Mouse (Mus musculus) gastrocnemius, adult 8-10 months (tissue): ENCODE results near the gene Lamtor2. TPM values are rescaled to one million over a fixed set of nuclear protein-coding genes. Genes with fewer than 3 reads are reported as not detected.

ENCODE experiments used
- DNase-seq, 2 experiments: peaks; one replicate each; pipeline ENCODE4 v3.0.0; 2022; ENCODE audit warnings: low spot score in 2 of 2
- total RNA-seq, 4 experiments: library from RNA; stranded (reverse); gene quantifications; 2 replicates each; pipeline ENCODE4 v1.2.4; 2022

Gene Lamtor2
- total RNA-seq, 4 experiments from 2014 or later, result 83.0 to 95.4 (median 86.1) TPM

DNA sequence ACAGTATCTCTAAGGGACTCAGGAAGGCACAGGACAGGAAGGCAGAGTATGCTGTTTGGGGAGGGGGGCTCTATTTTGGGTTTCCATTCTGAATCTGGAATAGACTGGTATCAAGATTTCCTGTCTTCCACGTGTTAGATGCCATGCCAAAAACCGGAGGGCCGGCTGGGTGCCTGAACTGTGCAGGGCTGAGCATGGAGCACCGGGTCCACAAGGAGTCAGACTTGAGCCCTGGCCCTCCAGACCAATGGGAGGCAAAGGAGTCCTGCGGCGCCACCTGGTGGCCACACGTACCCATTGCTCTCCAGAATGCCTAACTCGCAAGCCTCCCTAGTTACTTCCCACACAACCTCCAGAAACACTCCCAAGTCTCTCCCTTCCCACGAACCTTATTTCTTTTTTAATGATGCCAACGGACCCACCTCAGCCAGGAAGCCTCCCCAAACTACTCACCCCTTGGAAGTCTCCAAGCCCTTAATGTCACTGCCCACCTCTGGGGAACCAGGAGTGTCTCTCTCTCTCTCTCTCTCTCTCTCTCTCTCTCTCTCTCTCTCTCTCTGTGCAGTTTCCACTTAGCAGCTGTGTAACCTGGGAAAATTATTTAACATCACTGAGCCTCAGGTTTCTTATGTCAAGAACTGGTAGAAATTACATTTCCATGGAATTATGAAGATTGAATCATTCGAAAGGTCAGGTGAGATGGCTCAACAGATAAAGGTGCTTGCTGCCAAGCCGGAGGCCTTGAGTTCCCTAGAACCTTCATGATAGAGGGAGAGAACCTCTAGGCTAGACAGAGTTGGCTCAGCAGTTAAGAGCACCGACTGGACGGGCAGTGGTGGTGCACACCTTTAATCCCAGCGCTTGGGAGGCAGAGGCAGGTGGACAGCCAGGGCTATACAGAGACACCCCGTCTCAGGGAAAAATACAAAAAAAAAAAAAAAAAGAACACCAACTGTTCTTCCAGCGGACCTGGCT, 26.4 kb downstream of the Lamtor2 start:
- peak; percentile 76 to 82 for DNase-seq

GRCm38 (mm10) chr3:88525021-88525420, 27.9 kb downstream of the Lamtor2 start:
- no peak for DNase-seq

- DNase-seq, result no peak
Measured at GRCm38 (mm10) chr3:88523027-88523426, 29.8 kb downstream of the Lamtor2 start.

DNA sequence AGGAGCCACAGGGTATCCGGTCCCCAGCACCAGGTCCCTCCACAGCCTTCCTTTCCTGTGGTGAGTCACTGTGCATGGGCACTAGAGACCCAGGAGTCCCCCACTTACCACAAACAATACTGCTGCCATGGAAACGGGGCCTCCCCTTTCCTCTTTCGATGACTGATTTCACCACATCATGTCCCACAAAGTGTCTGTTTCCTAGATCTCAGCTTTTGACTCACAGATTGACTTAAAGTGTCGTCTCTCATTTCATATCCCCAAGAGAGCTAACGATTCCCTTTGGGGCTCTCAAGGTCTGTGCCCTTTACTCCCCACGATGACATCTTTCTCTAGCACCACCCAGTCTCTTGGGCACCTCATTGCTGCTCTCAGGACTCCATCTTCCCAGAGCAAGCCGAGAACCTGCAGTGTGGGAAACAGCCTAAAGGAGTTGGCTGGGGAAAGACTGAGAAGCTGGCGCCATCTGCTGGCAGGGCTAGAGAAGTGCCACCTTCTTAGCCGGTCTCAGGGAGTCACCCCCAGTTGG, 31.0 kb downstream of the Lamtor2 start:
- no peak for DNase-seq

DNA sequence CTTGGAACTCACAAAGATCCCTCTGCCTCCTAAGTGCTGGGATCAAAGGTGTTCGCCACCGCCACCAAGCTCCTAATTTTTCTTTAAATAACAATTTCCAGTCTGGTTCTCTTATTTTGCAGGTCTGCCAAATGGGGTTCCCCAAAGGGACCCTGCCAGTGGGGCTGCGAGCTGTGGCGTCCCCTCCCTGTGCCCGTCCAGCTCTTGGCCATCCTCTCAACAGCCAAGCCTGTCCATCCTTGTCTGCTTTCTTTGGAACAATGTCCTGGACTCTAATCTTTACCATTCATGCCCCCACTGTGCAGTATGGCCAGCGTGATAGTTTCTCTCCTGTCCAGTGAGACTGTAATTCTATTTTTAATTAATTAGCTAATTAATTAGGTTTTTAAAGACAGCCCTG, 31.7 kb downstream of the Lamtor2 start:
- no peak for DNase-seq

- no peak for DNase-seq
Measured at GRCm38 (mm10) chr3:88520078-88520477, 32.8 kb downstream of the Lamtor2 start.

- DNase-seq, result no peak
Measured at GRCm38 (mm10) chr3:88518411-88518810, 34.5 kb downstream of the Lamtor2 start.

DNA sequence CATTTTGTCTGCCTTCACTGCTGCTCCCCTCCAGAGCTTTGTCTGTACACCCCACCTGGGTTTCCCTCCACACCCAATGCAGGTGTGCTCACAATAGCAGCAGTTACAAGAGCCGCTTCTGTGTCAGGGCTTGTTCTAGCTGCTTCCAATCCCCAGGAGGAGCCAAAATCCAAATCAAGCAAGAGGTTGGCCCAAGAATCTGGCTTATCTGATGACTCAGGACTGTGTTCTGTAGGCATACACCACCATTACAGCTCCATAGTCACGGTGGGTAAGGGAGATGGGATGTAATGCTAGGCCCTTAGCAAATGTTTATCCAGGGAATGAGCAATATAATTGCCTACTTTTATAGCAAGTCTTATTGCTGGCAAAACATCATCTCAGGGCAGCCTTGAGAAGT, 36.5 kb downstream of the Lamtor2 start:
- no peak for DNase-seq

- DNase-seq, result no peak
Measured at GRCm38 (mm10) chr3:88515095-88515386, 37.8 kb downstream of the Lamtor2 start.

DNA sequence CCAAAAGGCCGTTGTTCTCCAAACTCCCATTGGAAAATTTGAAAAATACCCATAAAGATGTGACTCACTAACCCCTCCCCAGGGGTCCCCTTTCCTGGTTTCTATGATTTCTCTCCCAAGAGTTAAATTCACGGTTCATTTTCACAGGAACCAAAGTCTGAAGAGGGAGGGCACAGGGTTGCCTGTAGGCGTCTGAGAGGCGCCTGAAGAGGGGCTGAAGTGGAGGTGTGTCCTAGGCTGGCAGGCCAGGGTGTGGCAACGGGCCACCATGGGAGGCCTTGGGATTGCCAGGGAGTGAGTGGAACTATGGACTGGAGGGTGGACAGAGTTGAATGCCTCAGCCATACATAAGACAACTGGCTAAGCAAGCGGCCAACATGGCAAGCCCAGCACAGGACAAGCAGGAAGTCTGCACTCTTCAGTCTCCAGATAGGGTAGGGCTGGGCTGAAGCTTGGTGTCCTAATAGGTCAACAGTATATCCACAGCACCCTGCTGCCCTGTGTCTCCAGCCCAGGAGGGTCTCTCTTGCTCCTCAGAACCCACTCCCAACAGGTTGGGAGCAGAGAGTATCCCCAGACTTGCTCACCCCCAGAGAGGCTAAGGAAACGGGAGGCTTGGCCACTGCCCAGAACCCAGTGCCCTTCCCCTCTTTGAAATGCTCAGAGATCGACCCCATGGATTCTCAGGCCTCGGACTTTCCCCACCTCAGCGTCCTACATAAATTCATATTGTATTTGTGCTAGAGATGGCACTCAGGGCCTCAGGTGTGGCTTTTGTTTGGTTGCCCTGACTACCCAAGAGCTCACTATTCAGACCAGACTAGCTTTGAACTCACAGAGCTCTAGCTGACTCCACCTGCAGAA, 38.4 kb downstream of the Lamtor2 start:
- no peak for DNase-seq

DNA sequence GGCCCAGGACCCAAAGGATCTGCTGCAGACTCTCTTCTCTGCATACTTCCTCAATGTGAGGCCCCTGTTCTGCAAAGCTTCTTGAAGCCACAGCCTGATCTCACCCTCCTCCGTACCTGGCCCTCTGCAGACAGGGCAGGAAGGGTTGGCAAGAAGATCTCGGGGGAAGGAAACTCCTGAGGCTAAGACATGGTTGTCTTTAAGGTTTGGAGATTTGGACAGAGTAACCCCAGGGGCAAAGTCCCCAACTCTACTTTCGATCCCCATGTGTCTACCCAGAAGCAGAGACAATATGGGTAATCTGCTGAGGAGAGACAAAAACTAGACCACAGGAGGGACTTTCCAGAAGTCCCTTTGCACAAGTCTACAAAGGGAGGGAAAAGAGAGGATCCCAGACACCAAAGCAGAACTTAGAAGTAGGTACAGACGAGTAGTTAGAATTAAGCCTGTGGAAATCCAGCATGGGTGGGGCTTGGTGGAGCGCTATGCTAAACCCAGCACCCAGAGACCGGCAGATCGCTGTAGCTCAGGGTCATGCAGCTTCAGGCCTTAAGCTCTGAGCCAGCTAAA, 39.2 kb downstream of the Lamtor2 start:
- no peak for DNase-seq

- no peak for DNase-seq
Measured at GRCm38 (mm10) chr3:88512896-88513545, 39.9 kb downstream of the Lamtor2 start.

- DNase-seq, result no peak
Measured at GRCm38 (mm10) chr3:88512141-88512895, 40.6 kb downstream of the Lamtor2 start.

- no peak for DNase-seq
Measured at GRCm38 (mm10) chr3:88511559-88511958, 41.3 kb downstream of the Lamtor2 start.

DNA sequence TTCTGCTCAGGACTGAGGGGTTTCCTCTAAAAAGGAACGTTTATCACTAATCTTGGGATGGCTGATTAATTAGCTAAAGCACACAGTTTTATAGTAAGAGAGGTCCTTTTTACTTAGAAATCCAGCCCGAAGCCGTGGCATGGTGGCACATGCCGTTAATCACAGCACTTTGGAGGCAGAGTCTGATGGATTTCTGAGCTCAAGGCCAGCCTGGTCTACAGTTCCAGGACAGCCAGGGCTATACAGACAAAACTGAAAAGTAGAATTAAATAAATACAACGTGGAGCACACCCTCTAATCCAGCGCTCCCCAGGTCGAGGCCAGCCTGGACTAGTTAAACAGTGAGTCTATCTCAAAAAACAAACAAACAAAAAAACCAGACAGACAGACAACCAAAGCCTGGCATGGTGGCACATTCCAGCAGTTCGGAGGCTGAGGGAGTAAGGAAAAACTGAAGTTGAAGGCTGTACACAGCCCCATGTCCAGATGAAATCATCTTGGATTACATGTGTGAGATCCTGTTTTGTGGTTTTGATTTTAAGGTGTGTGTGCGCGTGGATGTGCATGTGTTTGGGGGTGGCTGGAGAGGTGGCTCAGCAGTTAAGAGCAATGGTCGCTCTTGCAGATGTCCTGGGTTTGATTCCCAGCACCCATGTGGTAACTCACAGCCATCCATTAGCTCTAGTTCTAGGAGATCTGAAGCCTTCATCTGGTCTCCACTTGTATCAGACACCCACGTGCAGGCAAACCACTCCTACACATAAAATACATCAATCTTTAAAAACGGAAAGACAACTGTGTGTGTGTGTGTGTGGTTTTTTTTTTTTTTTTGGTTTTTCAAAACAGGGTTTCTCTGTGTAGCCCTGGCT, 42.2 kb downstream of the Lamtor2 start:
- no peak for DNase-seq

DNA sequence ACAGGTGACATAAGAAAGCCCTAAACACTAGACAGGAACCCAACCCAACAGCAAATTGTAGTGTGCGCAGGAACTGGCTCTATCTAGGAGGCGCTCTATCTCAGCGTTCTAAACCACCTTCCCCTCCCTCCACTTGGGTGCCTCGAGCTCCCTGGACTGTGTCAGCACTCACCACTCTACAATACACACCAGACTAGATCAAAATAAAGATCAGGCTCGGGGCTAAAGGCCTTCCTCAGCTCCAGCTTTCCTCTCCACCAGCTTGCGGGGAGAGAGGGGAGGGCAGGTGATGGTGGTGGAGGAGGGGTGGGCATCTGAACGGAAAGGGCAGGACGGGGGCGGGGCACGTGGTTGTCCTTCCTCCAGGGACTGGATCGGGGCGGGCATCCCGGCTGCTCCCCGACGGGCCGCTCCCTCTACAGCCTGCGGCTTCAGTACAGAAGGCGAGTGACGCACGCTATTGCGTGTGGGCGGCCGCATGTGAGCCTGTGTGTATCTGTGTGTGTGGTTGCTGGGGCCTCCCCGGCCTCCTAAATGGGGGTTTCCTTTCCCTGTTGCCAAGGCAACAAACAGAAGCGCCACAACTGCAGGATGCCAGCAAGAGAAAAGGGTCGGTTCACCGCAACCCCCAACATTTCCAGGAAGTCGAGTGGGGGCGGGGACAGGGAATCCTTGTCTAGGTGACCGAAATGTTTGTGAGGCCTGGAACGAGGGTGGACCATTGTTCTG, 43.0 kb downstream of the Lamtor2 start, which contains the start of gene Lmna:
TSS of gene Lmna (minus strand) at position 265 of the 729 bp plus-strand sequence.
- DNase-seq, result peak; percentile 85 to 91

GRCm38 (mm10) chr3:88509250-88509649, 43.6 kb downstream of the Lamtor2 start:
- no peak for DNase-seq

GRCm38 (mm10) chr3:88505765-88506164, 47.1 kb downstream of the Lamtor2 start:
- no peak for DNase-seq

DNA sequence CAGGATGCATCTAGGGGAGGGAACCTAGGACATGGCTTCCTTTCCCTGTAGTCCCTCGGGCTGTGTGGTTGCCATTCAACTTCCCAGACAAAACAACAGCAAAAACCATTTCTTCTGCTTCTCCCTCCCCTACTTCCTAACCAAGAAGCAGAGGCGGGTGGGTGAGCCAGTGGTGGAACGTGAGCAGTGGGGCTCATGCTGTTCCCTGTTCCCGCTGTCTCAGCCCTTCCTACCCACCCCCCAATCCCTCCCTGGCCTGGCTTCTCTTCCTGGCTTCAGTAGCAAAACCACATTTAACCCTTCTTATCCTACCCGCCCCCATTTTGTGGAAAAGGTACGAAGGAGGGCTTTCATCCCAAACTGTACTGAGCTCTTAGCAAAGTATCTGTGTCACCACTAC, 47.8 kb downstream of the Lamtor2 start:
- no peak for DNase-seq
